Mouse (Mus musculus): ENCODE results near the gene Dock1.

GRCm38 (mm10) chr7:134787110-134787509 lies 116.7 kb downstream of the Dock1 start:
- TF ChIP-seq CTCF (IDR thresholded peaks at IDR 0.05; ENCODE audit: borderline replicate concordance, insufficient read depth, low read length) (no peak), POLR2A (IDR thresholded peaks at IDR 0.05; ENCODE audit: low read depth, low read length) (no peak)

All from embryonic fibroblast, embryonic 13.5 days (primary cell).